Mouse (Mus musculus) c-Kit-positive CD71-positive TER-119-negative erythroid progenitor cells, embryonic 14.5 days (primary cell): ENCODE data around the gene Map3k20.

Experiments used
- DNase-seq: peaks from one replicate; pipeline ENCODE4 v3.0.0-alpha.2; 2013; ENCODE audit warnings: low read depth

The Map3k20 gene

GRCm38 (mm10) chr2:72321591-72321990 lies 36.2 kb downstream of the Map3k20 start:
- DNase-seq: no peak

GRCm38 (mm10) chr2:72322681-72323353 lies 37.4 kb downstream of the Map3k20 start:
- DNase-seq: no peak

- DNase-seq: no peak
Measured at GRCm38 (mm10) chr2:72324436-72324835, 39.0 kb downstream of the Map3k20 start.

- DNase-seq: no peak
Measured at GRCm38 (mm10) chr2:72326491-72326890, 41.1 kb downstream of the Map3k20 start.

GRCm38 (mm10) chr2:72328435-72328834 lies 43.0 kb downstream of the Map3k20 start:
- DNase-seq: no peak

GRCm38 (mm10) chr2:72330955-72331481 lies 45.6 kb downstream of the Map3k20 start:
- no peak for DNase-seq

GRCm38 (mm10) chr2:72332067-72332466 lies 46.6 kb downstream of the Map3k20 start:
- DNase-seq: no peak

- no peak for DNase-seq
Measured at GRCm38 (mm10) chr2:72333210-72333609, 47.8 kb downstream of the Map3k20 start.

- DNase-seq: peak; percentile 23
Measured at GRCm38 (mm10) chr2:72336840-72337239, 51.4 kb downstream of the Map3k20 start.

GRCm38 (mm10) chr2:72345281-72345680 lies 59.8 kb downstream of the Map3k20 start:
- no peak for DNase-seq

- DNase-seq: no peak
Measured at GRCm38 (mm10) chr2:72351329-72351728, 65.9 kb downstream of the Map3k20 start.

- DNase-seq: no peak
Measured at GRCm38 (mm10) chr2:72351776-72352175, 66.3 kb downstream of the Map3k20 start.

- DNase-seq: no peak
Measured at GRCm38 (mm10) chr2:72352756-72353155, 67.3 kb downstream of the Map3k20 start.

- no peak for DNase-seq
Measured at GRCm38 (mm10) chr2:72356471-72356870, 71.0 kb downstream of the Map3k20 start.

- no peak for DNase-seq
Measured at GRCm38 (mm10) chr2:72361572-72361971, 76.1 kb downstream of the Map3k20 start.

- no peak for DNase-seq
Measured at GRCm38 (mm10) chr2:72363449-72363848, 78.0 kb downstream of the Map3k20 start.

GRCm38 (mm10) chr2:72365930-72366329 lies 80.5 kb downstream of the Map3k20 start:
- DNase-seq: no peak

- DNase-seq: no peak
Measured at GRCm38 (mm10) chr2:72366503-72366902, 81.1 kb downstream of the Map3k20 start.

GRCm38 (mm10) chr2:72367850-72368249 lies 82.4 kb downstream of the Map3k20 start:
- DNase-seq: no peak

GRCm38 (mm10) chr2:72369140-72369600 lies 83.7 kb downstream of the Map3k20 start:
- DNase-seq: no peak

GRCm38 (mm10) chr2:72372136-72372535 lies 86.7 kb downstream of the Map3k20 start:
- DNase-seq: no peak

GRCm38 (mm10) chr2:72374076-72374475 lies 88.6 kb downstream of the Map3k20 start:
- DNase-seq: no peak

- no peak for DNase-seq
Measured at GRCm38 (mm10) chr2:72375877-72376276, 90.4 kb downstream of the Map3k20 start.

- no peak for DNase-seq
Measured at GRCm38 (mm10) chr2:72376946-72377345, 91.5 kb downstream of the Map3k20 start.
